Mouse (Mus musculus): ENCODE results near the gene H2-Eb2.

Gene H2-Eb2

DNA sequence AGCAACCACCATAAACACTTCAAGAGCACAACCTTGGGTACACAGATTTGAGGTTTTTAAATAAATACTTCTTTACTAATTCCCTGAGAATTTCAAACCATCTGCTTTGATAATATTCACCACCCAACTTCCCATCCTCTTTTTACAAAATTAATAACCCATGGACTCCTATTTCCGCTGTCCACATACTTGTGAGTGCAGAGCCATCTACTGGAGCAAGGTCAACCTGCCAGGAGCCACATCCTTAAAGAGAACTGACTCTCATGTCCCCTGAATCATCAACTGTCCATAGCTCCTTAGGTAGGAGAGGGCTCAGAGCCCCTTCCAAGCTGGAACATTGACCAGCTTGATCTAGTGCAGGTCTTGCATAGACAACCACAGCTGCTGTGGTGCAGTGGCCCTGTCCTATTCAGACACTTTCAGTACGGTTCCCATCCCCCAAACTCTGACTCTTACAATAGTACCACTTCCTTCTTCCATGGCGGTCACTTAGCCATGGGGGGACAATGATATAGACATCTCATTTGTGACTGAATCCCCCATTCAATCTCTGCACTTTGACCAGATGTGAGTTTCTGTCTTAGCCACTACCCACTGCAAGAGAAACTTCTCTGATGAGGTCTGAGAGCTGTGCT is 38.3 kb downstream of the H2-Eb2 start:
- no peak for DNase-seq

DNA sequence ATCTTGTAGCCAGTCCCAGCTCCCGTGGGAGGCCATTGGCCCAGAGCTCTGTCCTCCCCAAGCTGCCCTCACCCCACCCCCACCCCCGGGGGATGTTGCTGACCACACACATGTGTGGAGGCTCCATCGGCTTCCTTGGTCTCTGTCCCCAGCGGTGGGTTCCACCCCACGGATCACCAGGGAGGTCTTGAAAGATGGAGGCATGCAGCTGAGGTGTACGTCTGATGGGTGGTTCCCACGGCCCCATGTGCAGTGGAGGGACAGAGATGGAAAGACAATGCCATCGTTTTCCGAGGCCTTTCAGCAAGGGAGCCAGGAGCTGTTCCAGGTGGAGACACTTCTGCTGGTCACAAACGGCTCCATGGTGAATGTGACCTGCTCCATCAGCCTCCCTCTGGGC is 39.6 kb downstream of the H2-Eb2 start:
- no peak for DNase-seq

GRCm38 (mm10) chr17:34370563-34370962 is 45.1 kb downstream of the H2-Eb2 start:
- no peak for DNase-seq

GRCm38 (mm10) chr17:34373055-34373709 is 47.7 kb downstream of the H2-Eb2 start:
- DNase-seq = no peak

DNA sequence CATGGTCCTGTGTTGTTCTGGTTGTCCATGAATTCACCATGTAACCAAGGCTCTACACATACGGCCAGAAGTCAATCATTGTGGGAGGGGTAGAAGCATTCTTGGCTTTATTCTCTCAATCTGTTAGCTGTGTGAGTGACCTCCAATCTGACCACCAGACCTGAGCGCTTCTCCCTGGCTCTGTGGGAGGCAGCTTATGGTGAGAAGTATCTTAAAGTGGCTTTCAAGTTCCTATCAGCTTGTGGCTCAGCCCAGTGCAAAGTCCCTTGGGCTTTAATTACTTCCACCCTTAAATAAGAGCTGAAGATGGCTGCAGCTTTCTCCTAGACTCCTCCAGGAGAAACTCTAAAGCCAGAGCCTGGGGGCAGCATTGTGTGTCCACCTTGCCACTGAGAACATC is 51.4 kb downstream of the H2-Eb2 start, which contains the start of gene Btnl1:
Btnl1 (plus strand) TSS at position 286 of the 400 bp plus-strand sequence.
- no peak for DNase-seq

DNA sequence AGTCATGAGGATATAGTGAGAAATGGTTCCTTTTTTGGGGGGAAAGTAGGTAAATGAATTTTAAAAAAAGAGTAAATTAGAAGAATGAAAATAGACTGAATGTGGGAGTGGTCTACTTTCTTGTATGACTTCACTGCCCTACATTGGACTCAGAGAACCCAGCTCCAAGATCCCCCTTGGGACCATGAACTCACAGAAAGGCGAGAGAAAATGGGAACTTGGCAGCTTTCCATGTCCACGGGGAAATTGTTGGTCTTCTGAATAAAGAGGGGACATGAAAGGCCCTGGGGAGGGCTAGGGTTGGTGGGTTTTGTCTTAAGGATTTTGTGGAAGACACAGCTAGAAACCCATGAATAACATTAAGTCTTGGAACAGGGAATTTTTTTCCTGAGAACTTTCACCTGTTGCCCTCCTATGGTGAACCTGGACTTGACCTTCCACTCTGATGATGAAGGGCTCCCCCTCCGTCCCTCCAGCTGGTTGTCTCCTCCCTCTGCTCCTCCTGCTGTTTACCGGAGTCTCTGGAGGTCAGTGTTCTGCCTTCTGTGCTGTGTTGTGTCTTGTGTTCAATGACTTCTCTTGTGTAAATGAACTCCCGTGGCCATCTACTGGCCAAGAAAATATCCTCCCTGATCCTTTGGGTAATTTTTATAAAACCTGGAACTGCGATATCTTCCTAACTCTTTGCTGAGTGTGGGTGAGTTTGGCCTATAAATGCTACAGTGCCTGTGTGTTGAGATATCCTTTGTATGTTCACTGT is 52.2 kb downstream of the H2-Eb2 start:
- DNase-seq = no peak

- DNase-seq = no peak
Measured at GRCm38 (mm10) chr17:34378716-34379115, 53.3 kb downstream of the H2-Eb2 start.

- no peak for DNase-seq
Measured at GRCm38 (mm10) chr17:34379451-34379850, 54.0 kb downstream of the H2-Eb2 start.

DNA sequence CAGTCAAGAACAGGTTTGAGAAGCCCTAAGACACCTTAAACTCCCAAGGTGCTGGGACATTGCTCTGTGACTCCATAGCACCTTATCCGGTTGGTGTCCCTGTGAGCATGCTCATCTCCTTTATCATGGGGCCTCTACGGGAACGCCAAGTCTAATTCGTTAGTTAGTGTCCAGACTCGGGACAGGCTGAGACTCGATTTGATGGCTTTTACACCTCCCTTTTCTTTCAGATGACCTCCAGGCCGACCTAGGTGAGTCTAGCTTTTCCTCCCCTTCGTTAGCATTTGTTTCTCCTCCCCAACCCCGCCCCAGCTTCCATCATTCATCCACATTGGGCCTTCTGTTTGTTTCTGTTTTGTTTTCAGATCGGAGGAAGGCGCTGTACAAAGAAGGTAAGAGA is 56.4 kb downstream of the H2-Eb2 start:
- DNase-seq = no peak

DNA sequence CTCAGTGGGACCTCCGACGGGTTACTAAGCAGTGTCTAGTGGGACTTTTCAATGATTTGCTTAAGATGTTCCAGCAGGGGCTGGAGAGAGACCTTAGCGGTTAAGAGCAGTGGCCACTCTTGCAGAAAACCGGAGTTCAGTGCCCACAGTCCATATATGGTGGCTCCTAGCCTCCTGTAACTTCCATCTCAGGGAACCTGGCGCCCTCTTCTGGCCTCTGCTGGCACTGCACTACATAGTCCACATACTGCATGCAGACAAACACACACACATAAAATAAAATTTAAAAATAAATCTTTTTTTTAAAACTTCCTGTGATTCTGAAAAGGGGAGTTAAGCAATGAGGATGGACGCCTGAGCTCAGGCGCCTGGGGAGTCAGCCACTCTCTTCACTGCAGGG is 57.7 kb downstream of the H2-Eb2 start:
- no peak for DNase-seq

DNA sequence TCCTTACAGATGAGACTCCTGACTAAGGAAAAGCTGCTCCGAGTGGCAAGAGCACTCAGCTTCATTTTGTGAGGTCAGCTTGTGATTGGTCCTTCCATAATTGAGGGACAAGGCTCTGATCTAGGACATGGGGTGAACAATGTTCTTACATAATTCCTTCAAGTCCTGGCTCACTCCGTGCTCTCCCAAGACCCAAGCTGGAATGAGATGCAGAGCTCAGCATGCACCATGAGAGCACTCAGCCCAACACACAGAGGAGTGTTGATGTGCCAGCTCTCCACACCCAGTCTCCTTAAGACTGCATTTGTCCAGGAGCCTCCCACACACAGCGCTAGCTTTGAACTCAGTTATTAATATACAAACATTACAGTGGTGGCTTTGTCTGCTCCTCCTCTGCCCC is 59.2 kb downstream of the H2-Eb2 start:
- DNase-seq = no peak

- no peak for DNase-seq
Measured at GRCm38 (mm10) chr17:34386656-34387055, 61.2 kb downstream of the H2-Eb2 start.

DNA sequence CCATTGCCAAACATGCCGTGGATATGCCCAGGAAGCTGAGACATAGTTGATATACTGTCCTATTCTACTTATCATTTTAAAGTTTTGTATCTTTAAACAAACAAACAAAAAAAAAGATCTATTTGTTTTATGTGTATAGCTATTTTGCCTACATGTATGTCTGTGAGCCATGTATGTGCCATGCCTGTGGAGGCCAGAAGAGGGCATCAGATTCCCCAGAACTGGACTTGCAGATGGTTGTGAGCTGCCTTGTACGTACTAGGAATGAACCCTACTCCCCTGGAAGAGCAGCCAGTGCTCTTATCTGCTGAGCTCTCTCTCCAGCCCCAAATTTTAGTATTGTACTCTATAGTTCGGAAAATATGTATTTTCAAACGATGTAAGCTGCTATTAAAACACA is 63.0 kb downstream of the H2-Eb2 start:
- DNase-seq = peak; percentile 21
